In the genomic region with DNA sequence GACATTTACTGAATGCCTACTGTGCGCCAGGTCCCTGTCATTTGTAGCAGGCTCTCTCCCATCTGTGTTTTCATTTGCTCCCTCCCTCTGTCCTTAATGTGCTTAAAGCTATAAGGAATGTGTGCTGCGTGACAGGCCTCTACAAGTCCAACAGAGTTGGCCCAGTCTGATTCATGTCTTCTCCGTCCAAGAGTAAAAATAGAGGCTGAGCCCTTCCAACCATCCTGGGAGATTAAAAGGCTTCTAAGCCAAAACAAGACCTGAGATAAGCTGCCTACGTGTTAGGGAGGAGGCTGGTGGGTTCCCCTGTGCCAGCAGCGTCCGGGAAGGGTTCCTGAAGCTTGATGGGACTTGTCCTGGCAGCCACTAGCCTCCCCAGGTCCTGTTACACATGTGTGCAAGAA, we compare ENCODE assay signal across 13 mouse cellular contexts. TPM values are rescaled to one million over a fixed set of nuclear protein-coding genes. Genes with fewer than 3 reads are reported as not detected.
DNase-seq lines count a peak whose midpoint lies in the region; ATAC-seq lines count a peak whose summit lies in the region.
"Had no signal": no experiment of that assay in that cellular context is flagged by ENCODE, and none has a peak within 500 bp of the region (broad histone marks: within the 10 kb centered on the region; RNA-seq: fewer than 3 reads in every experiment).

No protein-coding gene starts in this region.

- H3K36me3 ChIP-seq in kidney, embryonic 15.5 days, result no peaks in the 10 kb centered on the region
- H3K36me3 ChIP-seq: G1E had no signal

- no peak overlapping the region for H3K4me2 ChIP-seq in kidney, embryonic 15.5 days
- H3K4me2 ChIP-seq: hindbrain, embryonic 14.5 days had no signal

- no peak overlapping the region for H3K9ac ChIP-seq in kidney, embryonic 15.5 days
- H3K9ac ChIP-seq: hindbrain, embryonic 14.5 days had no signal

- peak; percentile 96 for DNase-seq in brain, adult 2 months (ENCODE audit: low read depth, low spot score)
- DNase-seq in cerebellum, adult 18-20 months, result peak; percentile 78
- DNase-seq in gastrocnemius, postnatal 14 days, result peak; percentile 69
- DNase-seq in heart, postnatal 14 days, result peak; percentile 53 to 65
- no peak for DNase-seq in spleen, postnatal 14 days (ENCODE audit: low spot score in 2 of 2)
- DNase-seq: adrenal gland, adult 8-10 months; kidney, postnatal 14 days; left cerebral cortex, postnatal 4 days; retina, postnatal 1 day had no signal

- no peaks in the 10 kb centered on the region; the same call in 1 of the 2 replicates for H3K4me1 ChIP-seq in kidney, embryonic 15.5 days

- no peak overlapping the region for H3K4me3 ChIP-seq in kidney, embryonic 15.5 days (replicated peaks)

- intact Hi-C loops in gastrocnemius, postnatal 14 days (cut with DNase I; ENCODE audit: low total_unique reads), result no loop called here
- intact Hi-C loops in heart, postnatal 14 days (cut with DNase I), result loop anchor here (2.0 kb wide), 1 partner anchor 57 kb away; the partner anchor contains the start of gene Ets2

- no peak for ATAC-seq in kidney, embryonic 15.5 days (replicated peaks; ENCODE audit: low FRiP score)
- no peak for ATAC-seq in megakaryocyte, adult 5-6 weeks (ENCODE audit: poor library complexity, severe bottlenecking)

- WGBS in kidney, embryonic 15.5 days, result 74% methylated on average over 6 of the region's 6 CpGs

- no peaks in the 10 kb centered on the region for H3K27me3 ChIP-seq in kidney, embryonic 15.5 days

- no peak overlapping the region for H3K27ac ChIP-seq in kidney, embryonic 15.5 days
- H3K27ac ChIP-seq: hindbrain, embryonic 14.5 days had no signal

- H3K9me3 ChIP-seq in kidney, embryonic 15.5 days (replicated peaks), result no peaks in the 10 kb centered on the region
- H3K9me3 ChIP-seq: G1E had no signal

RNA-seq across cellular contexts. Expression of gene Ets2, which starts 58.1 kb away (rescaled TPM):
- total RNA-seq in gastrocnemius, postnatal 14 days (2021), result 10 to 100 TPM; 46.1 to 52.9 TPM
- 100 to 1,000 TPM in 1 of 2 experiments, 10 to 100 TPM in 1; 100.0 to 103 TPM for total RNA-seq in heart, postnatal 14 days (2021)
- 62.1 and 63.1 TPM in 2 replicates for polyA plus RNA-seq in kidney, embryonic 15.5 days (2015; fragmentation: Nextera tagmentation; extraction: Ambion mirVana)
- 7.6 and 8.7 TPM in 2 replicates for total RNA-seq in megakaryocyte, adult 5-6 weeks (2015)
- 5.9 TPM in 2 replicates for total RNA-seq in megakaryocyte, adult 5-6 weeks (2017)

Comparison
In these comparisons a context has a peak if more than half of its experiments do, and no peak if none do; other contexts are left out.
1. DNase-seq: peak in brain, adult 2 months (single experiment), cerebellum, adult 18-20 months (2 of 2), gastrocnemius, postnatal 14 days (single experiment) and heart, postnatal 14 days (2 of 2); none in spleen, postnatal 14 days (0 of 2).
2. RNA of gene Ets2, which starts 58.1 kb away (total RNA-seq): 100.0 to 103 TPM in heart, postnatal 14 days and 46.1 to 52.9 TPM in gastrocnemius, postnatal 14 days; 5.9 to 8.7 TPM in megakaryocyte, adult 5-6 weeks; every median in the first group is over 4 times any median in the second.